Mouse (Mus musculus) hindbrain, embryonic 15.5 days (tissue): Measurements from ENCODE around the gene Nudt3. TPM values are rescaled to one million over a fixed set of nuclear protein-coding genes. Genes with fewer than 3 reads are reported as not detected.
A peak's percentile ranks its signal among the peaks of the same experiment; 100 is the strongest.

Experiments used
- ATAC-seq: fragments of 200-750 bp; cut with Nextera tagmentation; 2 replicates; pipeline ENCODE4 v1.8.0; 2017; ENCODE audit warnings: low read depth, moderate number of reproducible peaks, moderate TSS enrichment; ENCODE audit not compliant: low FRiP score
- H3K27ac ChIP-seq: fragments of 300-500 bp; sonication (generic); replicated peaks from 2 replicates; pipeline ENCODE4 v1.5.1; 2015; ENCODE audit warnings: mild to moderate bottlenecking, inconsistent platforms
- H3K27me3 ChIP-seq: fragments of 300-500 bp; sonication (generic); 2 replicates; pipeline ENCODE4 v1.6.1; 2015; ENCODE audit warnings: control low read depth, inconsistent platforms
- H3K36me3 ChIP-seq: fragments of 300-500 bp; sonication (generic); 2 replicates; pipeline ENCODE4 v1.6.1; 2015; ENCODE audit warnings: control low read depth, inconsistent platforms
- H3K4me1 ChIP-seq: fragments of 300-500 bp; sonication (generic); replicated peaks from 2 replicates; pipeline ENCODE4 v1.6.1; 2015; ENCODE audit warnings: control low read depth, inconsistent platforms
- H3K4me2 ChIP-seq: fragments of 300-500 bp; sonication (generic); 2 replicates; pipeline ENCODE4 v1.6.1; 2015; ENCODE audit warnings: moderate library complexity, mild to moderate bottlenecking, inconsistent platforms
- H3K4me3 ChIP-seq: fragments of 300-500 bp; sonication (generic); 2 replicates; pipeline ENCODE4 v1.5.1; 2015; ENCODE audit warnings: mild to moderate bottlenecking, inconsistent platforms
- H3K9ac ChIP-seq: fragments of 300-500 bp; sonication (generic); 2 replicates; pipeline ENCODE4 v1.6.1; 2015; ENCODE audit warnings: inconsistent platforms
- H3K9me3 ChIP-seq: fragments of 300-500 bp; sonication (generic); 2 replicates; pipeline ENCODE4 v1.6.1; 2016; ENCODE audit warnings: control low read depth, inconsistent platforms
- WGBS: fragments of 180-500 bp; shearing (Covaris S2); methylation state at CpG from one replicate; pipeline ENCODE4 v1.1.7; 2015; 5-methylcytosine and 5-hydroxymethylcytosine counted together
- polyA plus RNA-seq: library from polyadenylated mRNA; unstranded; fragments of >200 nt; fragmentation: Nextera tagmentation; extraction: Ambion mirVana; gene quantifications from 2 replicates; pipeline ENCODE4 v1.2.1, GENCODE M21; 2015

Nudt3 gene
- polyA plus RNA-seq, 1 experiment from 2014 or later: 265 TPM

GRCm38 (mm10) chr17:27611519-27611884 lies 11.8 kb downstream of the Nudt3 start:
- Histone ChIP-seq H3K4me2 (no peak overlapping the region), H3K27ac (0 out of 2 replicates have a peak overlapping the region, but pooled peaks have one; percentile 28), H3K27me3 (no peaks in the 10 kb centered on the region), H3K9ac (no peak overlapping the region), H3K4me1 (peaks cover 44% of the 10 kb centered on the region), H3K36me3 (no peaks in the 10 kb centered on the region), H3K9me3 (no peaks in the 10 kb centered on the region), H3K4me3 (no peak overlapping the region)
- ATAC-seq: no peak
- WGBS: 82% methylated on average over 3 of the region's 3 CpGs

DNA sequence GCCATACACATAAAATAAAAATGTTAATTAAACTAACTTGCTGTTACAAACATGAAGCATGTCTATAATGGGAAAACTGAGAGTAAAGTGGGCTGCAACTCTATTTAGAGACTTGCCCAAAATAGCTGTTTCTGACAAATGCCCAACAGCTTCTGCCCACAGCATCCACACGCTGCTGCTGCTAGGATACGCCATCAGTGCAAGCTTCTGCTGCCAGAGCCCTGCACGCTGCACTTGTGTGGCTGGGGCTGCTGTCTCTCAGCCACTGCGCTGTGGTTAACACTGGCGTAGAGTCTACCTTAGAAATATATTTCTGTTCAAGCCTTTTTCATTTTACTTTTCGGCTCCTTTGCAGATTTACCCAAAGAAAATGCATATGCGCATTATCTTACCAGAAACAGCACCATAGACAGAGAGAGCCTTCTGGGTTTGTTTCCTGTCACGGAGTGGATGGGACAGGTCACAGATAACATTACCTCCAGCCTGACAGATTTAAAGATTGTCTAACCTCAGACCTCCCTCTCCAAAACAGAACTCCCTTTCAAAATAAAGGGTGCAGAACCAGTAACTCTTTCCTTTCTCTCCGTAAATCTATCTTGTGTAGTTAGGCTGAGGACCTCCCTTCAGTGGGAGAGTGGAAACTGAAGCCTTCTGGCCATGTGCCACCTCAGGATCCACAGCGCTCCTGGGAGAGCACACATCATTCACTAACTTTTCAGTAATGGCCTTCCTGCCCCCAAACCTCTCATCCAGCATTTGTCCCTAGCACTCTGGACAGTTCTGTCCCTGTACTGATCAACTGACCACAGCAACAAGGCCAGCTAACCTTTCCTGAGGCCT lies 12.4 kb downstream of the Nudt3 start:
- Histone ChIP-seq H3K27ac (peak overlapping the region; percentile 28; the same call in 1 of the 2 replicates), H3K4me1 (peaks cover 48% of the 10 kb centered on the region), H3K9me3 (no peaks in the 10 kb centered on the region), H3K36me3 (no peaks in the 10 kb centered on the region), H3K4me3 (no peak overlapping the region), H3K4me2 (no peak overlapping the region), H3K9ac (no peak overlapping the region), H3K27me3 (no peaks in the 10 kb centered on the region)
- 69% methylated on average over 10 of the region's 10 CpGs for WGBS
- ATAC-seq: no peak

- 86% methylated on average over 7 of the region's 7 CpGs for WGBS
- no peak overlapping the region for H3K4me3 ChIP-seq
- no peaks in the 10 kb centered on the region for H3K9me3 ChIP-seq
- H3K4me1 ChIP-seq: peaks cover 52% of the 10 kb centered on the region
- H3K9ac ChIP-seq: no peak overlapping the region
- no peak overlapping the region for H3K4me2 ChIP-seq
- no peak overlapping the region for H3K27ac ChIP-seq
- no peak for ATAC-seq
- no peaks in the 10 kb centered on the region for H3K36me3 ChIP-seq
- no peaks in the 10 kb centered on the region for H3K27me3 ChIP-seq
Measured at GRCm38 (mm10) chr17:27609576-27609975, 13.7 kb downstream of the Nudt3 start.

GRCm38 (mm10) chr17:27603522-27604234 lies 19.6 kb downstream of the Nudt3 start:
- H3K4me3 ChIP-seq: no peak overlapping the region
- no peak overlapping the region for H3K9ac ChIP-seq
- no peak overlapping the region for H3K4me2 ChIP-seq
- H3K27ac ChIP-seq: no peak overlapping the region
- H3K27me3 ChIP-seq: no peaks in the 10 kb centered on the region
- WGBS: 69% methylated on average over 21 of the region's 21 CpGs
- no peak for ATAC-seq
- H3K9me3 ChIP-seq: no peaks in the 10 kb centered on the region
- peaks cover 60% of the 10 kb centered on the region for H3K4me1 ChIP-seq
- no peaks in the 10 kb centered on the region for H3K36me3 ChIP-seq

DNA sequence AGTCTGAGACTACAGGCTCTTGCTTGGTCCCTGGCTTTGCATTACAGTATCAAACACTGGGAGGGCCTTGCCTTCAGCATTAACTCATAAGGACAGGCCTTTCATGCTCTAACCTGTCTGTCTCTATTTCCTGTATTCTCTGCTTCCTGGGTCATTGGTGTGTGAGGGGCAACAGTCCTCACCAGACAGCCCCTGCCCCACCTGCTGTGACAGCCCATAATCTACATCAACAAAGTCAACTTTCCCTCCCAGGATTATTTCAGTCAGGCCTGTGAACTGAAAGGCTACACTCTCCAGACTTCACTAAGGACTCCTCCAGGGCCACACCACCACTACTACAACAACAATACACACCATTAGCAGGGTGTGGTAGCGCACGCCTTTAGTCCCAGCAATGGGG lies 20.3 kb downstream of the Nudt3 start:
- WGBS: 84% methylated on average over 2 of the region's 2 CpGs
- H3K9me3 ChIP-seq: no peaks in the 10 kb centered on the region
- H3K36me3 ChIP-seq: no peaks in the 10 kb centered on the region
- ATAC-seq: no peak
- 0 out of 2 replicates have a peak overlapping the region, but pooled peaks have one; percentile 15 for H3K27ac ChIP-seq
- no peaks in the 10 kb centered on the region for H3K27me3 ChIP-seq
- no peak overlapping the region for H3K4me3 ChIP-seq
- H3K4me1 ChIP-seq: peaks cover 60% of the 10 kb centered on the region
- H3K9ac ChIP-seq: no peak overlapping the region
- H3K4me2 ChIP-seq: no peak overlapping the region

- H3K27ac ChIP-seq: 0 out of 2 replicates have a peak overlapping the region, but pooled peaks have one; percentile 10
- no peaks in the 10 kb centered on the region for H3K27me3 ChIP-seq
- H3K36me3 ChIP-seq: 0 out of 2 replicates have a peak, but pooled peaks cover 6% of the 10 kb centered on the region
- peaks cover 56% of the 10 kb centered on the region for H3K4me1 ChIP-seq
- WGBS: 68% methylated on average over 5 of the region's 5 CpGs
- no peak overlapping the region for H3K4me2 ChIP-seq
- 0 out of 2 replicates have a peak overlapping the region, but pooled peaks have one; percentile 2 for H3K9ac ChIP-seq
- no peak overlapping the region for H3K4me3 ChIP-seq
- ATAC-seq: 0 out of 2 replicates have a peak, but pooled peaks have one; percentile 29
- H3K9me3 ChIP-seq: no peaks in the 10 kb centered on the region
Measured at GRCm38 (mm10) chr17:27600869-27601268, 22.4 kb downstream of the Nudt3 start.

- 88% methylated on average over 3 of the region's 3 CpGs for WGBS
- H3K36me3 ChIP-seq: 0 out of 2 replicates have a peak, but pooled peaks cover 6% of the 10 kb centered on the region
- H3K27me3 ChIP-seq: no peaks in the 10 kb centered on the region
- H3K4me3 ChIP-seq: no peak overlapping the region
- no peak overlapping the region for H3K27ac ChIP-seq
- H3K4me1 ChIP-seq: peaks cover 56% of the 10 kb centered on the region
- no peak overlapping the region for H3K4me2 ChIP-seq
- no peak for ATAC-seq
- no peaks in the 10 kb centered on the region for H3K9me3 ChIP-seq
- no peak overlapping the region for H3K9ac ChIP-seq
Measured at GRCm38 (mm10) chr17:27600286-27600685, 23.0 kb downstream of the Nudt3 start.

DNA sequence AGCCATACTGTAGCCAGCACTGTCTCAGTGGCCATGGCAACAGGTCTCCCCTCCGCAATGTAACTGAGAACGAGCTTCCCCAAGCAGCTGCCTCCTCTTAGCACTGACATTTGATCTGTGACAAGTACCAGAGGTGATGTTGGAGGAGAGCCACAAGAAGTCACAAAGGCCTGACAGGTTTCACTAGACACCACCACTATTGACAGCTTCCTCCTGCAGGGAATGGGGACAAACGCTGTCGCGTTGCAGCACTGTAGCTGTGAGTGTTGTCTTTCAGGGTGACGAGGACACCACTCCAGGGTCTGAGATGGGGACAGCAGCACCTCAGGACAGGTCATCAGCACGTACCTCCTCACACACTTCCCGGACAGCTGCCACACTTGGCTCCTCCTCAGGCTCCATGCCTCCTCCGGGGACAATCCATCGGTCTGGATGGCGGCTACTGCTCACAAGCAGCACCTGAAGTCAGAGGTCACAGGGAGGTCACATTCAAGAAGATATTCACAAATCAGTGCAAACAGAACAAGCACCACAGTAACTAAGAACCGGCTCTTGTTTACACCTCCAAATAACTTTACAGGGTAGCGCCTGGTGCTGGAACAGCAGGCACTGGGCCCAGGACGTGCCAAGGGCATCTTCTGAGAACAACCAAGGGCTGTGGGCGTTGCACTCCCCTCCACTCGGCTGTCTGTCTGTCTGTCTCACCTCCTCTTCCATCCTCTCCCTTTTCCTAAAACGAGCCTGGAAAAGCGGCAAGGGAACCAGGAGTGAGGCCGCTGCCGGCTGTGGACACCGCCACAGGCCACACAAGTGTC lies 26.7 kb downstream of the Nudt3 start:
- peaks cover 27% of the 10 kb centered on the region for H3K36me3 ChIP-seq
- H3K27me3 ChIP-seq: no peaks in the 10 kb centered on the region
- no peak overlapping the region for H3K4me2 ChIP-seq
- no peak overlapping the region for H3K4me3 ChIP-seq
- H3K4me1 ChIP-seq: peaks cover 19% of the 10 kb centered on the region
- no peak overlapping the region for H3K9ac ChIP-seq
- no peaks in the 10 kb centered on the region for H3K9me3 ChIP-seq
- ATAC-seq: no peak
- WGBS: 82% methylated on average over 21 of the region's 21 CpGs
- H3K27ac ChIP-seq: no peak overlapping the region

- no peak overlapping the region for H3K9ac ChIP-seq
- H3K4me2 ChIP-seq: no peak overlapping the region
- H3K36me3 ChIP-seq: peaks cover 27% of the 10 kb centered on the region
- H3K27ac ChIP-seq: no peak overlapping the region
- H3K4me1 ChIP-seq: peaks cover 11% of the 10 kb centered on the region
- H3K9me3 ChIP-seq: no peaks in the 10 kb centered on the region
- H3K27me3 ChIP-seq: no peaks in the 10 kb centered on the region
- ATAC-seq: no peak
- H3K4me3 ChIP-seq: no peak overlapping the region
- 87% methylated on average over 15 of the region's 15 CpGs for WGBS
Measured at GRCm38 (mm10) chr17:27595659-27596375, 27.5 kb downstream of the Nudt3 start.

DNA sequence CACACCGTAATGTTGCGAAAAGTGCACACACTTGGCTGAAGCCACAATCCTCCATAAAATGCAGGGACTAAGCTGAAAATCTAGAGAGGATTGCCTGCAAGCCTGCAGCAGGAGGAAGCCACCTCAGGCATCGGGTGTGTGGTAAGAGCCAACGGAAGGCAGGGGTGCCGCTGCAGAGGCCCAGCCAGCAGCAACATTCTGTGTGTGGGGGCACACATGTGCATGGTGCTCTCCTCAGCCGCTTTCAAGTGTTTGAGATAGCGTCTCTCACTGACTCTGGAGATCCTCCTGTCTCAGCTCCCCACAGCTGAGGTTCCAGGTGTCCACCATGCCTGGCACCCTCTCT lies 30.8 kb downstream of the Nudt3 start:
- H3K27me3 ChIP-seq: no peaks in the 10 kb centered on the region
- 98% methylated on average over 7 of the region's 7 CpGs for WGBS
- ATAC-seq: no peak
- H3K4me2 ChIP-seq: no peak overlapping the region
- no peak overlapping the region for H3K9ac ChIP-seq
- no peak overlapping the region for H3K4me3 ChIP-seq
- H3K36me3 ChIP-seq: peaks cover 32% of the 10 kb centered on the region
- no peak overlapping the region for H3K27ac ChIP-seq
- H3K4me1 ChIP-seq: no peaks in the 10 kb centered on the region
- H3K9me3 ChIP-seq: no peaks in the 10 kb centered on the region

GRCm38 (mm10) chr17:27591826-27592564 lies 31.3 kb downstream of the Nudt3 start:
- ATAC-seq: no peak
- H3K9ac ChIP-seq: no peak overlapping the region
- H3K27ac ChIP-seq: no peak overlapping the region
- H3K9me3 ChIP-seq: no peaks in the 10 kb centered on the region
- H3K4me3 ChIP-seq: no peak overlapping the region
- H3K4me2 ChIP-seq: no peak overlapping the region
- H3K27me3 ChIP-seq: no peaks in the 10 kb centered on the region
- H3K4me1 ChIP-seq: no peaks in the 10 kb centered on the region
- WGBS: 92% methylated on average over 12 of the region's 12 CpGs
- H3K36me3 ChIP-seq: peaks cover 32% of the 10 kb centered on the region
